Mouse (Mus musculus) layer of hippocampus, adult 11-12 months (tissue): ENCODE data around the gene Nqo1.

Experiments used
- DNase-seq: peaks from one replicate; pipeline ENCODE4 v3.0.0; 2022; ENCODE audit warnings: low spot score

The Nqo1 gene

GRCm38 (mm10) chr8:107403038-107403781 is at the start of gene Nqo1:
Gene Nqo1 (minus strand): TSS chr8:107403206.
- DNase-seq: peak; percentile 56

- no peak for DNase-seq
Measured at GRCm38 (mm10) chr8:107451414-107452066, 48.5 kb upstream of the Nqo1 start.

GRCm38 (mm10) chr8:107449655-107450054 is 46.6 kb upstream of the Nqo1 start:
- DNase-seq: no peak

- no peak for DNase-seq
Measured at GRCm38 (mm10) chr8:107449130-107449529, 46.1 kb upstream of the Nqo1 start.

- DNase-seq: no peak
Measured at GRCm38 (mm10) chr8:107448382-107448889, 45.4 kb upstream of the Nqo1 start.

- no peak for DNase-seq
Measured at GRCm38 (mm10) chr8:107447713-107448112, 44.7 kb upstream of the Nqo1 start.

GRCm38 (mm10) chr8:107444626-107445025 is 41.6 kb upstream of the Nqo1 start:
- no peak for DNase-seq

GRCm38 (mm10) chr8:107439880-107440625 is 37.0 kb upstream of the Nqo1 start:
- no peak for DNase-seq

- no peak for DNase-seq
Measured at GRCm38 (mm10) chr8:107437711-107438110, 34.7 kb upstream of the Nqo1 start.

GRCm38 (mm10) chr8:107436841-107437421 is 33.9 kb upstream of the Nqo1 start:
- DNase-seq: no peak

GRCm38 (mm10) chr8:107435962-107436831 is 33.2 kb upstream of the Nqo1 start, which contains the start of gene Wwp2:
Gene Wwp2 (plus strand): TSS chr8:107436365.
- DNase-seq: peak; percentile 75

GRCm38 (mm10) chr8:107435421-107435961 is 32.5 kb upstream of the Nqo1 start:
- no peak for DNase-seq

- DNase-seq: no peak
Measured at GRCm38 (mm10) chr8:107430821-107431220, 27.8 kb upstream of the Nqo1 start.

- DNase-seq: no peak
Measured at GRCm38 (mm10) chr8:107425230-107425597, 22.2 kb upstream of the Nqo1 start.

GRCm38 (mm10) chr8:107424597-107425229 is 21.7 kb upstream of the Nqo1 start, which contains the start of gene Nob1:
Gene Nob1 (minus strand): TSS chr8:107425051.
- peak; percentile 96 for DNase-seq

GRCm38 (mm10) chr8:107424176-107424575 is 21.2 kb upstream of the Nqo1 start:
- DNase-seq: no peak

GRCm38 (mm10) chr8:107417001-107417400 is 14.0 kb upstream of the Nqo1 start:
- DNase-seq: no peak

- DNase-seq: no peak
Measured at GRCm38 (mm10) chr8:107413881-107414280, 10.9 kb upstream of the Nqo1 start.

- DNase-seq: no peak
Measured at GRCm38 (mm10) chr8:107412552-107412951, 9.5 kb upstream of the Nqo1 start.

GRCm38 (mm10) chr8:107411391-107411790 is 8.4 kb upstream of the Nqo1 start:
- DNase-seq: no peak
